Mouse (Mus musculus): ENCODE data around the gene Adcy9. TPM values are rescaled to one million over a fixed set of nuclear protein-coding genes. Genes with fewer than 3 reads are reported as not detected.
A peak's percentile ranks its signal among the peaks of the same experiment; 100 is the strongest.

Adcy9 gene
- total and polyA plus RNA-seq, 3 experiments = 3.0 to 4.3 TPM; not detected in 1

DNA sequence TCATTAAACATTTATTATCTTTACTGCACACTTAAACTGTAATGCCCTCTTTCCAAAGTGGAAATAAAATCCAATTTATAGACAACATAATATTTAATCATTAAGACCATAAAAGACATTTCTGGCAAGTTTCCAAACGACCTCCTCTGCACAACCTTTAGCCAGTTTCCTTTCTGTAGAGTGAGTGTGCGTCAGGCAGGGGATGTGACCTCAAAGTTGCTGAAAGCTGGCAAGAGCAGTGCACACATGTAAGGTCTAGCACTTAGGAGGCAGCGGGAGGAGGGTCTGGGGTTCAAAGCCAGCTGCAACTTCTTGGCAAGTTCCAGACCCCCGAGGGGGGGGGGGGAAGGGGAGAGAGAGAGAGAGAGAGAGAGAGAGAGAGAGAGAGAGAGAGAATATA is 83.0 kb downstream of the Adcy9 start:
- no peak for DNase-seq (ENCODE audit: low read depth, low spot score)
- no peaks in the 10 kb centered on the region for H3K79me2 ChIP-seq (ENCODE audit: control insufficient read depth, insufficient read depth, low read length, poor library complexity)
- H3K4me3 ChIP-seq (ENCODE audit: control insufficient read depth in 1 of 2, insufficient read depth in 1 of 2, low read depth in 2 of 2, low read length in 2 of 2) = no peak overlapping the region
- no peak overlapping the region for H3K27ac ChIP-seq (ENCODE audit: control insufficient read depth, low read depth, low read length)
- H3K9me3 ChIP-seq (replicated peaks; ENCODE audit: insufficient read depth, low read length) = no peaks in the 10 kb centered on the region
- no peak overlapping the region for H3K9ac ChIP-seq (ENCODE audit: control insufficient read depth, low read depth, low read length, poor library complexity, severe bottlenecking)
- no peak for TF ChIP-seq CTCF (IDR thresholded peaks at IDR 0.05 in 2 of 3, conservative IDR thresholded peaks at IDR 0.05 in 1 of 3; ENCODE audit: control insufficient read depth in 1 of 3, insufficient read depth in 1 of 3, low read depth in 2 of 3, low read length in 3 of 3, poor library complexity in 1 of 3, severe bottlenecking in 1 of 3)
- no peak for TF ChIP-seq POLR2A (IDR thresholded peaks at IDR 0.05; ENCODE audit: control insufficient read depth in 1 of 2, insufficient read depth in 1 of 2, low read depth in 1 of 2, low read length in 2 of 2, poor library complexity in 1 of 2)
- H3K4me1 ChIP-seq (ENCODE audit: control insufficient read depth in 1 of 2, insufficient read depth in 2 of 2, low read length in 2 of 2) = peaks cover 0 to 5% of the 10 kb centered on the region in 2 experiments; a peak in 1 of 4 replicates
- H3K27me3 ChIP-seq (ENCODE audit: control insufficient read depth in 1 of 2, insufficient read depth in 2 of 2, low read length in 2 of 2) = no peaks in the 10 kb centered on the region
- peaks cover 0 to 5% of the 10 kb centered on the region in 2 experiments; a peak in 2 of 4 replicates for H3K36me3 ChIP-seq (ENCODE audit: control insufficient read depth in 1 of 2, insufficient read depth in 2 of 2, low read length in 2 of 2)

DNA sequence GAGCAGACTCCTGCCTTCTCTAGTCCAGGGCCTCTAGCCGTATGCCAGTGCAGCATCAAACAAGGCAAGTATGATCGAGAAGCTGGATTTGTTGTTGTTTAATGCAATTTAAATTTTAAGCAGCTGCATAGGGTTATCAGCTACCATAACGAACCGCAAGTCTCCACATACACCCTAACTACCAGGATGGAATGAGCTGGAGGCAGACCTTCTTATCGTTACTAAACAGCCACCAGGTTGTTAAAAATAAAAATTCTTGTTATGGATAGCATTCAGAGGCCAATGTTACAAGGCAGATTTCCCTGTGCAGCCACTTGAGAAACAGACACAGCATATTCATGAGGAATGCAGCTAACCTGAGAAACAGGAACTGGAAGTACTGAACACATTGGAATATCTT is 86.5 kb downstream of the Adcy9 start:
- no peaks in the 10 kb centered on the region for H3K27me3 ChIP-seq (ENCODE audit: control insufficient read depth in 1 of 2, insufficient read depth in 2 of 2, low read length in 2 of 2)
- no peak overlapping the region for H3K9ac ChIP-seq (ENCODE audit: control insufficient read depth, low read depth, low read length, poor library complexity, severe bottlenecking)
- no peak for TF ChIP-seq CHD1 (IDR thresholded peaks at IDR 0.05; ENCODE audit: low read depth, low read length)
- TF ChIP-seq USF1 (IDR thresholded peaks at IDR 0.05; ENCODE audit: low read depth, low read length) = no peak
- TF ChIP-seq MAFK (IDR thresholded peaks at IDR 0.05; ENCODE audit: borderline replicate concordance, low read depth, low read length) = 0 out of 2 replicates have a peak, but pooled peaks have one; percentile 17
- TF ChIP-seq MYB (IDR thresholded peaks at IDR 0.05; ENCODE audit: low read depth, low read length) = peak; percentile 34; the same call in 1 of the 2 replicates
- peak; percentile 67; the same call in 1 of the 2 replicates for TF ChIP-seq RCOR1 (IDR thresholded peaks at IDR 0.05; ENCODE audit: low read depth, low read length)
- TF ChIP-seq GATA1 (IDR thresholded peaks at IDR 0.05; ENCODE audit: low read depth, low read length) = peak; percentile 81
- TF ChIP-seq MAZ (IDR thresholded peaks at IDR 0.05; ENCODE audit: low read depth, low read length) = no peak
- TF ChIP-seq TCF12 (IDR thresholded peaks at IDR 0.05; ENCODE audit: low read depth, low read length) = peak; percentile 89
- TF ChIP-seq HCFC1 (IDR thresholded peaks at IDR 0.05; ENCODE audit: low read depth, low read length) = no peak
- no peak for TF ChIP-seq ZKSCAN1 (IDR thresholded peaks at IDR 0.05; ENCODE audit: low read depth, low read length)
- no peak for TF ChIP-seq ELF1 (IDR thresholded peaks at IDR 0.05; ENCODE audit: low read depth, low read length)
- TF ChIP-seq MYC (IDR thresholded peaks at IDR 0.05; ENCODE audit: low read depth, low read length) = no peak
- TF ChIP-seq EP300 (IDR thresholded peaks at IDR 0.05; ENCODE audit: low read depth in 1 of 2, low read length in 2 of 2) = peak; percentile 72 to 81
- no peak for TF ChIP-seq TBP (IDR thresholded peaks at IDR 0.05; ENCODE audit: low read depth, low read length)
- no peak for TF ChIP-seq CHD2 (IDR thresholded peaks at IDR 0.05; ENCODE audit: low read length)
- TF ChIP-seq MXI1 (IDR thresholded peaks at IDR 0.05; ENCODE audit: low read depth, low read length) = peak; percentile 40; the same call in 1 of the 2 replicates
- peak; percentile 80 for TF ChIP-seq TAL1 (IDR thresholded peaks at IDR 0.05; ENCODE audit: low read length)
- no peak for TF ChIP-seq POLR2AphosphoS2 (IDR thresholded peaks at IDR 0.05; ENCODE audit: low read length)
- no peak for TF ChIP-seq POLR2AphosphoS5 (IDR thresholded peaks at IDR 0.05; ENCODE audit: borderline replicate concordance, low read depth, low read length)
- TF ChIP-seq CTCF (IDR thresholded peaks at IDR 0.05 in 2 of 3, conservative IDR thresholded peaks at IDR 0.05 in 1 of 3; ENCODE audit: control insufficient read depth in 1 of 3, insufficient read depth in 1 of 3, low read depth in 2 of 3, low read length in 3 of 3, poor library complexity in 1 of 3, severe bottlenecking in 1 of 3) = no peak
- no peak; the same call in 1 of the 2 replicates for TF ChIP-seq SIN3A (IDR thresholded peaks at IDR 0.05; ENCODE audit: low read length)
- TF ChIP-seq MEF2A (IDR thresholded peaks at IDR 0.05; ENCODE audit: extremely low read depth, insufficient replicate concordance, low read depth, low read length, poor library complexity, severe bottlenecking) = peak; percentile 86; the same call in 1 of the 2 replicates
- TF ChIP-seq ETS1 (IDR thresholded peaks at IDR 0.05; ENCODE audit: low read depth, low read length) = peak; percentile 77
- peaks cover 0 to 5% of the 10 kb centered on the region in 2 experiments; a peak in 1 of 4 replicates for H3K4me1 ChIP-seq (ENCODE audit: control insufficient read depth in 1 of 2, insufficient read depth in 2 of 2, low read length in 2 of 2)
- peak overlapping the region; percentile 64; the same call in 1 of the 2 replicates for H3K27ac ChIP-seq (ENCODE audit: control insufficient read depth, low read depth, low read length)
- H3K36me3 ChIP-seq (ENCODE audit: control insufficient read depth in 1 of 2, insufficient read depth in 2 of 2, low read length in 2 of 2) = peaks cover 0 to 5% of the 10 kb centered on the region in 2 experiments; a peak in 2 of 4 replicates
- no peak overlapping the region; a peak in 1 of 4 replicates for H3K4me3 ChIP-seq (ENCODE audit: control insufficient read depth in 1 of 2, insufficient read depth in 1 of 2, low read depth in 2 of 2, low read length in 2 of 2)
- H3K79me2 ChIP-seq (ENCODE audit: control insufficient read depth, insufficient read depth, low read length, poor library complexity) = no peaks in the 10 kb centered on the region
- peak; percentile 76 for DNase-seq (ENCODE audit: low read depth, low spot score)
- H3K9me3 ChIP-seq (replicated peaks; ENCODE audit: insufficient read depth, low read length) = no peaks in the 10 kb centered on the region

Data from MEL (cell line).